Mouse (Mus musculus): ENCODE measurements around the gene Pde4b.

GRCm38 (mm10) chr4:102278958-102279357, 191.6 kb downstream of the Pde4b start:
- no peak for TF ChIP-seq CTCF (conservative IDR thresholded peaks at IDR 0.05; ENCODE audit: insufficient read depth, insufficient read length, low read depth, low read length)
- no peak for TF ChIP-seq POLR2A (IDR thresholded peaks at IDR 0.05; ENCODE audit: low read depth, low read length)

All from kidney, adult 2 months (tissue).